Mouse (Mus musculus): Measurements from ENCODE around the gene 4921517D22Rik.

DNA sequence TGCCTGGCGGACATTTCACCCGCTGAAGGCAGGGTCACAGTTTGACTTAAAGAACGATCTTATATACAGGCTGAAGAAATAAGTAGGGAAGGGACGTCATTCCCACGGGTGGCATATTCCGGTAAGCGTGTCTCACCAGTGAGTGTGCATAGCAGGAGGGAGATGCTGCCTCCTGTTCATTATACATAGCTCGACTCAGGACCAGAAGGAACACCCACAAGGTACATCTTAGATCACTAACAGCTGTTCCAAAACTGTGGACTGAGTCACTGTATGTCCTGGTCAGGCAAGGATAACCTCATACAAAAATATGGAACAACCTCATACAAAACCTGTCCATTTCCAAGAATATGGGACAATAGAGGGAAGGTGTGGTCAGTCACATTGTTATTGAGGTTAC is 5.2 kb upstream of the 4921517D22Rik start:
- TF ChIP-seq CTCF (IDR thresholded peaks at IDR 0.05; ENCODE audit: low read depth, low read length) (no peak), POLR2A (IDR thresholded peaks at IDR 0.05; ENCODE audit: extremely low read depth, insufficient read depth, low read length) (no peak)

All from liver, adult 2 months (tissue).